Comparison of ENCODE assay signal across 12 mouse cellular contexts in the genomic region with DNA sequence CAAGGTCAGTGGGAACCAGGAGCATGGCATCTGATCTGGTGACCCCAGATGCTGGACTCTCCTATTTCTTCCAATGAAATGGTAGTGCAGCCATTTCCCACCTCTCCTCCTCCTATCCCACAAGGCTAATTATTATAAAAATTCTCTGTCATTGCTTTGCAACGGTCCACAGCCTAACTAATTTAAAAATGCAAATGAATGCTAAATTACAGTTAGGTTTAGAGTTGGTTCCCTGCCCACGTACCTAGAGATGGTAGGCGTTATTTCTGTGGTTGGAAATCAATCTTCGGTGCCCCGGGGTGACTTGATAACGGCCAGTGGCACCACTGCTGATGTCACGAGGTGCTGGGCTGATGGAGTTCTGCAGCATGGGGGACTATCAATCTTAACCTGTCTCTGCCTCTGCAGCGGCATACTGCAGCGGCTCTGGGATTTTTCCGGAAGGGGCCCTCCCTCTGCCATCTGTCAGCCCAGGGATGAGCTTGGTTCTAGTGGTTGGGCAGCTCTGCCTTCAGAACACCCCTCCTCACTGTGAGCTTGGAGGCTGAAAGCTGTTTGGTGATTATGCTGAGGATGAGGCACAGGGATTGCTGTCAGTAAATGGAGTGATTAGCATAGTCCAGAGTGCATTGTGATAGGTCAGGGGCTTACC.
DNase-seq lines count a peak whose midpoint lies in the region; ATAC-seq and TF ChIP-seq lines count a peak whose summit lies in the region.
"Had no signal": no experiment of that assay in that cellular context is flagged by ENCODE, and none has a peak within 500 bp of the region (broad histone marks: within the 10 kb centered on the region; RNA-seq: fewer than 3 reads in every experiment).

No protein-coding gene starts in this region.

- no peak overlapping the region for H3K4me3 ChIP-seq in hindbrain, embryonic 13.5 days
- H3K4me3 ChIP-seq in left cerebral cortex, adult 2 months, result peak overlapping the region; percentile 33
- H3K4me3 ChIP-seq: embryonic facial prominence, embryonic 10.5 days; forebrain, embryonic 15.5 days; liver, embryonic 13.5 days had no signal

- H3K9me3 ChIP-seq in hindbrain, embryonic 13.5 days, result no peaks in the 10 kb centered on the region
- H3K9me3 ChIP-seq: embryonic facial prominence, embryonic 10.5 days; forebrain, embryonic 15.5 days; liver, embryonic 13.5 days had no signal

- DNase-seq in left cerebral cortex, adult 2 months (ENCODE audit: extremely low spot score in 1 of 2, low spot score in 2 of 2), result peak; percentile 21 to 60
- peak; percentile 70 for DNase-seq in retina, postnatal 1 day
- no peak for DNase-seq in ovary, postnatal 14 days (ENCODE audit: low spot score)
- DNase-seq in spleen, postnatal 14 days (ENCODE audit: low spot score in 2 of 2), result no peak
- no peak for DNase-seq in kidney, postnatal 36 days
- DNase-seq: liver, embryonic 13.5 days; thymus, adult 2 months had no signal

- peak overlapping the region; percentile 31 for H3K4me2 ChIP-seq in hindbrain, embryonic 13.5 days
- H3K4me2 ChIP-seq: forebrain, embryonic 15.5 days; liver, embryonic 13.5 days had no signal

- H3K9ac ChIP-seq in hindbrain, embryonic 13.5 days, result no peak overlapping the region
- H3K9ac ChIP-seq: forebrain, embryonic 15.5 days; liver, embryonic 13.5 days had no signal

- peak; percentile 93 for ATAC-seq in frontal cortex, adult (ENCODE audit: low TSS enrichment)
- ATAC-seq in hindbrain, embryonic 13.5 days (ENCODE audit: low FRiP score), result peak; percentile 84
- no peak for ATAC-seq in inflammation-experienced regulatory T-cells, adult 6 months
- ATAC-seq: forebrain, embryonic 15.5 days had no signal

- WGBS in hindbrain, embryonic 13.5 days, result 38% methylated on average over 10 of the region's 10 CpGs

- H3K27ac ChIP-seq in hindbrain, embryonic 13.5 days, result peak overlapping the region; percentile 81
- H3K27ac ChIP-seq in left cerebral cortex, adult 2 months, result peak overlapping the region; percentile 28; the same call in 1 of the 2 replicates
- H3K27ac ChIP-seq: embryonic facial prominence, embryonic 10.5 days; forebrain, embryonic 15.5 days; liver, embryonic 13.5 days had no signal

- TF ChIP-seq CTCF in left cerebral cortex, adult 2 months (IDR thresholded peaks at IDR 0.05), result no peak

- H3K27me3 ChIP-seq in hindbrain, embryonic 13.5 days, result no peaks in the 10 kb centered on the region
- H3K27me3 ChIP-seq: forebrain, embryonic 15.5 days; liver, embryonic 13.5 days had no signal

- H3K4me1 ChIP-seq in hindbrain, embryonic 13.5 days (replicated peaks), result peaks cover 21% of the 10 kb centered on the region
- H3K4me1 ChIP-seq: embryonic facial prominence, embryonic 10.5 days; forebrain, embryonic 15.5 days; liver, embryonic 13.5 days had no signal

- intact Hi-C loops in left cerebral cortex, adult 2 months (cut with DNase I), result no loop called here

- H3K36me3 ChIP-seq in hindbrain, embryonic 13.5 days, result no peaks in the 10 kb centered on the region
- H3K36me3 ChIP-seq: embryonic facial prominence, embryonic 10.5 days; forebrain, embryonic 15.5 days; liver, embryonic 13.5 days had no signal

Comparison
In these comparisons a context has a peak if more than half of its experiments do, and no peak if none do; other contexts are left out.
1. DNase-seq: peak in left cerebral cortex, adult 2 months (2 of 2) and retina, postnatal 1 day (single experiment); none in ovary, postnatal 14 days (single experiment), spleen, postnatal 14 days (0 of 2) and kidney, postnatal 36 days (0 of 2).